Mouse (Mus musculus): ENCODE measurements around the gene Lrrc20. TPM values are rescaled to one million over a fixed set of nuclear protein-coding genes. Genes with fewer than 3 reads are reported as not detected.
A peak's percentile ranks its signal among the peaks of the same experiment; 100 is the strongest.

The Lrrc20 gene
- polyA plus RNA-seq, 1 experiment: 13.9 TPM

GRCm38 (mm10) chr10:61488522-61489110 lies 13.0 kb downstream of the Lrrc20 start:
- H3K4me1 ChIP-seq (ENCODE audit: control insufficient read depth, insufficient read depth, low read length): no peaks in the 10 kb centered on the region
- TF ChIP-seq CTCF (IDR thresholded peaks at IDR 0.05; ENCODE audit: low read depth, low read length) (no peak), POLR2A (IDR thresholded peaks at IDR 0.05; ENCODE audit: borderline replicate concordance, low read depth, low read length) (no peak)
- no peak overlapping the region for H3K27ac ChIP-seq (ENCODE audit: insufficient read depth, low read depth, low read length)
- H3K4me3 ChIP-seq (ENCODE audit: insufficient read depth, low read length): no peak overlapping the region

- Histone ChIP-seq H3K4me1 (ENCODE audit: control insufficient read depth, insufficient read depth, low read length) (no peaks in the 10 kb centered on the region; the same call in 1 of the 2 replicates), H3K27ac (ENCODE audit: insufficient read depth, low read depth, low read length) (no peak overlapping the region), H3K4me3 (ENCODE audit: insufficient read depth, low read length) (no peak overlapping the region)
- no peak for TF ChIP-seq POLR2A (IDR thresholded peaks at IDR 0.05; ENCODE audit: borderline replicate concordance, low read depth, low read length)
- no peak for TF ChIP-seq CTCF (IDR thresholded peaks at IDR 0.05; ENCODE audit: low read depth, low read length)
Observed at GRCm38 (mm10) chr10:61491573-61491972, 16.0 kb downstream of the Lrrc20 start.

GRCm38 (mm10) chr10:61492040-61492439 lies 16.4 kb downstream of the Lrrc20 start:
- Histone ChIP-seq H3K27ac (ENCODE audit: insufficient read depth, low read depth, low read length) (no peak overlapping the region), H3K4me1 (ENCODE audit: control insufficient read depth, insufficient read depth, low read length) (no peaks in the 10 kb centered on the region; the same call in 1 of the 2 replicates), H3K4me3 (ENCODE audit: insufficient read depth, low read length) (no peak overlapping the region)
- TF ChIP-seq CTCF (IDR thresholded peaks at IDR 0.05; ENCODE audit: low read depth, low read length): peak; percentile 89
- no peak for TF ChIP-seq POLR2A (IDR thresholded peaks at IDR 0.05; ENCODE audit: borderline replicate concordance, low read depth, low read length)

GRCm38 (mm10) chr10:61495461-61495860 lies 19.9 kb downstream of the Lrrc20 start:
- TF ChIP-seq CTCF (IDR thresholded peaks at IDR 0.05; ENCODE audit: low read depth, low read length) (no peak), POLR2A (IDR thresholded peaks at IDR 0.05; ENCODE audit: borderline replicate concordance, low read depth, low read length) (no peak)
- no peak overlapping the region for H3K4me3 ChIP-seq (ENCODE audit: insufficient read depth, low read length)
- no peaks in the 10 kb centered on the region; the same call in 1 of the 2 replicates for H3K4me1 ChIP-seq (ENCODE audit: control insufficient read depth, insufficient read depth, low read length)
- H3K27ac ChIP-seq (ENCODE audit: insufficient read depth, low read depth, low read length): no peak overlapping the region

- no peak overlapping the region for H3K27ac ChIP-seq (ENCODE audit: insufficient read depth, low read depth, low read length)
- TF ChIP-seq CTCF (IDR thresholded peaks at IDR 0.05; ENCODE audit: low read depth, low read length) (no peak), POLR2A (IDR thresholded peaks at IDR 0.05; ENCODE audit: borderline replicate concordance, low read depth, low read length) (no peak)
- no peaks in the 10 kb centered on the region; the same call in 1 of the 2 replicates for H3K4me1 ChIP-seq (ENCODE audit: control insufficient read depth, insufficient read depth, low read length)
- H3K4me3 ChIP-seq (ENCODE audit: insufficient read depth, low read length): no peak overlapping the region
Observed at GRCm38 (mm10) chr10:61496231-61496630, 20.6 kb downstream of the Lrrc20 start.

GRCm38 (mm10) chr10:61499505-61500466 lies 24.2 kb downstream of the Lrrc20 start:
- TF ChIP-seq CTCF (IDR thresholded peaks at IDR 0.05; ENCODE audit: low read depth, low read length) (no peak), POLR2A (IDR thresholded peaks at IDR 0.05; ENCODE audit: borderline replicate concordance, low read depth, low read length) (no peak)
- Histone ChIP-seq H3K4me3 (ENCODE audit: insufficient read depth, low read length) (no peak overlapping the region), H3K4me1 (ENCODE audit: control insufficient read depth, insufficient read depth, low read length) (peaks cover 12% of the 10 kb centered on the region), H3K27ac (ENCODE audit: insufficient read depth, low read depth, low read length) (no peak overlapping the region)

GRCm38 (mm10) chr10:61500756-61501155 lies 25.2 kb downstream of the Lrrc20 start:
- no peak overlapping the region for H3K27ac ChIP-seq (ENCODE audit: insufficient read depth, low read depth, low read length)
- H3K4me3 ChIP-seq (ENCODE audit: insufficient read depth, low read length): no peak overlapping the region
- peaks cover 12% of the 10 kb centered on the region for H3K4me1 ChIP-seq (ENCODE audit: control insufficient read depth, insufficient read depth, low read length)
- TF ChIP-seq POLR2A (IDR thresholded peaks at IDR 0.05; ENCODE audit: borderline replicate concordance, low read depth, low read length) (no peak), CTCF (IDR thresholded peaks at IDR 0.05; ENCODE audit: low read depth, low read length) (no peak)

- no peak overlapping the region for H3K4me3 ChIP-seq (ENCODE audit: insufficient read depth, low read length)
- peaks cover 18% of the 10 kb centered on the region for H3K4me1 ChIP-seq (ENCODE audit: control insufficient read depth, insufficient read depth, low read length)
- TF ChIP-seq CTCF (IDR thresholded peaks at IDR 0.05; ENCODE audit: low read depth, low read length): no peak
- no peak for TF ChIP-seq POLR2A (IDR thresholded peaks at IDR 0.05; ENCODE audit: borderline replicate concordance, low read depth, low read length)
- H3K27ac ChIP-seq (ENCODE audit: insufficient read depth, low read depth, low read length): 0 out of 2 replicates have a peak overlapping the region, but pooled peaks have one; percentile 3
Observed at GRCm38 (mm10) chr10:61504073-61504472, 28.5 kb downstream of the Lrrc20 start.

GRCm38 (mm10) chr10:61506381-61507200 lies 31.0 kb downstream of the Lrrc20 start:
- H3K4me1 ChIP-seq (ENCODE audit: control insufficient read depth, insufficient read depth, low read length): peaks cover 35% of the 10 kb centered on the region
- TF ChIP-seq CTCF (IDR thresholded peaks at IDR 0.05; ENCODE audit: low read depth, low read length): no peak
- no peak for TF ChIP-seq POLR2A (IDR thresholded peaks at IDR 0.05; ENCODE audit: borderline replicate concordance, low read depth, low read length)
- H3K27ac ChIP-seq (ENCODE audit: insufficient read depth, low read depth, low read length): no peak overlapping the region
- no peak overlapping the region for H3K4me3 ChIP-seq (ENCODE audit: insufficient read depth, low read length)
